Mouse (Mus musculus): ENCODE results near the gene Gm27027.

The Gm27027 gene

DNA sequence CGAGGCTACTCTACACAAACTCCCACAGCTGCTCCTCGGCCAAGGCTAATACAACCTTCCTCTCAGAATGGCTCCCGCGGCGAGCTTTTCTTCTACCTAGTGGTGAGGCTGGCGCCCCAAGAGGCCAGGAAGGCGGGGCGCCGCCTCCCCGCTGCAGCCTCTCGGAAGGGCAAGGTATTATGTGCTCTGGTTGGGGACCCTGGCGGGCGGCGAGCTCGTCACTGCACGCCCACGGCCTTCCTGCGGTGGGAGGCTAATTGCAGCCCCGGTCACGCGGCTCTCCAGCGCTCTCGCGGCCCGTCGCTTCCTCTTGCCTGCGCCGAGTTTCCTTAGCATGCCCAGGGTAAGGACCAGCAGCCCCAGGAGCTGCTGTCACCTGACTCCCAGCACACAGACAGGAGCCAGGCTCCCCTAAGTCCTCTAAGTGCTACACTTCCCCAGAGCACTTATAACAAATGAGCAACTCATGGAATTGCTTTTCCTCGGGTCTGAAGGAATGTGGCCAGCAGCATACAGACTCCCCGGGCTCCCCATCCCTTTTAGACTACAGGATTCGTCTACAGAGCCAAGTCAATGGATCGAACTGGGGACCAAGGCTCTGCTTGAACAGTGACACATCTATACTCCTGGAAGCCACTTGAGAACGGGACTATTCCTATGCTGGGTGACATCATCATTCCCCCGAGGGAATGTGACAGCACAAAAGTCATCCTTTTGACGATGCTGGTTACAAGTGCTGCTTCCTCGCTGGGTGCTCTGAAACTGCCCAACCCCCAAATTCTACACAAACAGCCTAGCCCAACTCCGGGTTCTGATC, 19.5 kb downstream of the Gm27027 start:
- peak; percentile 39 to 52 for DNase-seq (ENCODE audit: low spot score in 2 of 2)

DNA sequence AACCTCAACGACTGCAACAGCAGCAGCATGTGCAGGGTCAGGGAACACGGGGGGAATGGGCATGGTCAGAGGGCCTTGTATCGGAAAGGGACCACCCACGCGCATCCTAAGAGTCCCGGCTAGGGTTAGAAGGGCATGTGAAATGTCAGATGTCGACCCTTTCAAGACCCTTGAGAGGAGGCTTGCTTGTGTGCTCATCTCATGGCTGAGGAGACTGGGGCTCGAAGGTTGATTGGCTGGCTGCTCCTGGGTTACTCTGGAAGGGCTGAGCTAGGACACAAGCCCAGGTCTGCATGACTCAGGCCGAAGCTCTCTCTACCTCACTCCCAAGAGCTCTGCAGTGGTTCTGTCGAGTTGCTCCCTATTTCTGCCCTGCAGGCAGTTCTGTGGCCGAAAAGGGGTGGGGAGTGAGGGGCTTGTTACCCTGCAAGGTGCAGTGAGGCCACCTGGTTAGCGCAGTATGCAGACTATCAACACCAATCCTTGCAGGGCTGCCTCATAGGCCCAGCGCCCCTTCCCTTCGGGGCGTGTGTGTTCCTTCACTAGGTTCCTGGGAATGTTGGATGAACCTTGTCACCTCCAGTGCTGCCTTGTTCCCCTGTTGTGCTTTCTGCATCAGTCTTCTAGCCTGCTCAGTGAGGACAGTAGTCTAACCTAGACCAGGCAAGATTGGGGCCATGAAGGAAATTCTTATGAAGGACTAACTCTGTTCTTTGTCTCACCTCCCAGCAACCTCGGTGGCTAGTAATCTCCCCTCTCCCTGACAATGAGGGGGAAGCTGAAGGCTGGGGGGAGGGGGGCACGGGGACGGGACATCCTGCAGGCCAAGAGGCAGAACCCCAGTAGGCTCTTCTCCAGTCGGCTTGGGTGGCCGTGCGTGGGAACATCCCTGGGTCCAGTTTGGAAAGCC, 20.4 kb downstream of the Gm27027 start:
- DNase-seq (ENCODE audit: low spot score in 2 of 2), result no peak

DNA sequence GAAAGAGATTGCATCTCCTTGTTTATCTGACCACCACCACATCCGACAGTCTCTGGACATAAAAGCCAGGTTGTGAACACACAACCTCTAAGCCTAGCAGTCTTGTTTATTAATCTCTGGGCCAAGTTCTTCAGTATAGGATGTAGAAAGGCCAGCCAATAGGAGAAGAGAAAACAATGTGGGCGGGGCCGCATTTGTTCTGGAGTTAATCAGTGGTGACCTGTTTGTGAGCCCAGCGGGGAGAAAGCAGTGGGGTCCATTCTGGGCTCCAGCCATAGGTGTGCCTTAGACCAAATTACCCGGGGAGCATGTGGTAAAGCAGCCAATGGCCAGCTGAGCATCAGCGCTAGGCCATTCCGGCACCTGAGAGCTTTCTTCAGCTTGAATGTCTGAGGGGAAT, 21.1 kb downstream of the Gm27027 start:
- no peak for DNase-seq (ENCODE audit: low spot score in 2 of 2)

- DNase-seq (ENCODE audit: low spot score in 2 of 2), result no peak
Measured at GRCm38 (mm10) chr2:93971647-93972046, 24.5 kb downstream of the Gm27027 start.

GRCm38 (mm10) chr2:93964494-93965160, 31.5 kb downstream of the Gm27027 start:
- peak in 1 of 2 experiments; percentile 20 for DNase-seq (ENCODE audit: low spot score in 2 of 2)

DNA sequence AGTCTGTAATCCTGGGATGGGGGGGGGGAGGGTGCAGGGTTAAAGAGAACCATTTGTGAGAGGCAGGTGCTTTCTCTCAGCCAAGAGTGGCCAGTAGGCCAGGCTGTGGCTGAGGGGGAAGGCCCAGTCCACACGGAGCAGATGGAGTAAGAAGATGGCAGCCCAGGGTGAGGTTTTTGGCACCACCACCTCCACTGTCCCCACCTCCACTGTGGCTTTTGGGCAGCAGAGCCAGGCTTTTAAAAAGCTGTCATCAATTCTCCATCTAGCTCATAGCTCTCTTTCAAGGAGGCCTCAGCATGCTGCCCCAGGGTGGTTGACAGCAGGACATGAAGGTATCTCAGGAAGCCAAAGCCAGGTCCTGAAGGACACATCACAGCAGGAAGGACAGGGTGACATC, 32.4 kb downstream of the Gm27027 start:
- no peak for DNase-seq (ENCODE audit: low spot score in 2 of 2)

- DNase-seq (ENCODE audit: low spot score in 2 of 2), result peak; percentile 43 to 71
Measured at GRCm38 (mm10) chr2:93961716-93962115, 34.4 kb downstream of the Gm27027 start.

- no peak for DNase-seq (ENCODE audit: low spot score in 2 of 2)
Measured at GRCm38 (mm10) chr2:93959346-93959745, 36.8 kb downstream of the Gm27027 start.

DNA sequence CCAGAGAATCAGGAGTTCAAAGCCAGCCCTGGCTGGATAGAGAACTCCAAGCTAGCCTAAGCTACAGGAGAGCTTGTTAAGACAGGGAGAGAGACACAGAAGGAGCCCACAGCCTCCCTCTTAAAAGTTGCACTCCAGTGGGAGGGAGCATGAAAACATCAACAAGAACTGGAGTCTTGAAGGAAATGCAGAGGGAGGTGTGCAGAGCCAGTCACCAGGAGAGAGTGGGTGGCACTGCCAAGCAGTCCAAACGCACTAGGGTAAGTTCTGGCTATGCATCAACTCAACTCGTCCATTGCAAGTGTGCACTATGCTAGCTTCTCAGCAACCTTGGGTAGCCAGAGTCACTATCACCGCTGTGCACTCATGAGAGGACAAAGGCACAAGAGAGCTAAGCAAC, 37.9 kb downstream of the Gm27027 start:
- no peak for DNase-seq (ENCODE audit: low spot score in 2 of 2)

- no peak for DNase-seq (ENCODE audit: low spot score in 2 of 2)
Measured at GRCm38 (mm10) chr2:93957785-93958175, 38.4 kb downstream of the Gm27027 start.

DNA sequence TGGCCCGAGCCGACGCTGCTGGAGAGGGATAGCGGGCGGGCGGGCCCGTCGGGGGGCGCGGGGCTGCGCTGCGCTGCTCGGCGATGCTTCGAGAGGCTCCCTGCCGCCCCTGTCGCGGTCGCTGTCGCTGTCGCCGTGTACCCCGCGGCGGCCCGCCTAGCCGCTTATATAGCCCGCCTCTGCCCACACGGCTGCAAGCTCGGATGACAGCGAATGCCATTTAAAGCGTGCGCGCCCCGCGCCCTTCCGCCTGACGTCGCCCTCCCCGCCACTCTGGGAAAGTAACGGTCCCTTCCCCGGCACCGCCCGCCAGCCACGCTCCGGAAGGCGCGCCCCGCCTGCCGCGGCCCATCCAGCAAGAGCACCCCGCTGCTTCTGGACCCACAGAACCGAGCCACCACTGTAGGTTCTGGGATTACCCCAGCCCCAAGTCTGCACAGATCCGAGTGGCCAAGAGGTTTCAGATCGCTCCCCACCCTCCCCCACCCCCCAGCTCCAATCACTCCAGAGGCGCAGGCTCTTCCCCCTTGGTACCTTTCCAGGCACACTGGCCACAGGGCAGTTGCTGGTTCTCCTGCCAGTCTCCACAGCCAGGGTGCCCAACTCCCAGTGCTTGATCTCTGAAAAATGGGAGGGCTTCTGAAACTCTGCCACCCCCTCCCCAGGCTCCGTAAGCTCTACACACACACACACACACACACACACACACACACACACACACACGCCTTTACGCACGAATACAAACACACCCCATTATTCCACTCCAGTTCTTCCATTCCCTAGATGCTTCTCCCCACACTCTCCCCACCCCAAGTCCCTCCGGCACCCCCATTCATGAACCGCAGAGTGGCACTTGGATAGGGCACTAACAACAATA, 39.0 kb downstream of the Gm27027 start, which contains the start of gene Gm13889:
Gm13889 (minus strand) TSS at position 294 of the 877 bp plus-strand sequence.
- peak; percentile 65 to 68 for DNase-seq (ENCODE audit: low spot score in 2 of 2)

DNA sequence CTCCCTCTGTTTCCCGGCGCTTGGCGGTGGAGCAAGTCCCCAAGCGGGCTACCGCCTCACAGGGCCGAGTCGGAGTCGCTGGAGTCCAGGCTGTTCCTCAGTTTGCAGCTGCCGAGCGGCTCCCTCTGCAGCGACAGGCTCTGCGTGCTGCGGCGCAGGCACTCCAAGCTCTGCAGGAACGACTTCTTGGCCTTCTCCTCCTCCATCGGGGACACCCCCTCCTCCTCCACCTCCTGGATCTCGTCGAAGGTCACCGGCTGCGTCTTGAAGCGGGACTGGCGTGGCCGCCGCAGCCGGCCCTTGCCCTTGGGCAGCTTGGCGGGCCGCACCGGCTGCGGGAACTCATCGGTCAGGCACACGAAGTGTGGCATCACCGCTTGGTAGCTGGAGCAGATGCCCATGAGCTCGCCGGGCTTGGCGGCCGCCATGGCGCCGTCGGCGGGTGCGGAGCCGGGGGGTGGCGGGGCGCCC, 39.8 kb downstream of the Gm27027 start:
- peak; percentile 46 to 47 for DNase-seq (ENCODE audit: low spot score in 2 of 2)

- DNase-seq (ENCODE audit: low spot score in 2 of 2), result no peak
Measured at GRCm38 (mm10) chr2:93955886-93956285, 40.3 kb downstream of the Gm27027 start.

GRCm38 (mm10) chr2:93954781-93955578, 41.2 kb downstream of the Gm27027 start:
- no peak for DNase-seq (ENCODE audit: low spot score in 2 of 2)

- no peak for DNase-seq (ENCODE audit: low spot score in 2 of 2)
Measured at GRCm38 (mm10) chr2:93953726-93954125, 42.4 kb downstream of the Gm27027 start.

- DNase-seq (ENCODE audit: low spot score in 2 of 2), result no peak
Measured at GRCm38 (mm10) chr2:93946976-93947375, 49.2 kb downstream of the Gm27027 start.

- DNase-seq (ENCODE audit: low spot score in 2 of 2), result no peak
Measured at GRCm38 (mm10) chr2:93944855-93945254, 51.3 kb downstream of the Gm27027 start.

DNA sequence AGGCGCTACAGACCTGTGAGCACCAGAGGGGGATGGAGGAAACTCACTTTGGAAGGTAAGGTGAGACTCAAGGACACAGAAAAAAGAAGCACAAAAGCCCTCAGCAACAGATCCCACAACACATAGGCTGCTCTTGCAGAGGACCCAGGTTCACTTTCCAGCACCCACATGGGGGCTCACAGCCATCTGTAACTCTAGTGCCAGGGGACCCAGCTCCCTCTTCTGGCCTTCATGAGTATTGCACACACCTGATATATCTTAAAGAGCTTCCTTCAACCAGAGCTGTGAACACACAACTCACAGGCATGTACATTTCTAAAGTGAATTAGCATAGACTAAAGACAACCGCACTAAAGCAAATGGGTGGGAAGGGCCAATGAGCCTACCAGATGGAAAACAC, 52.1 kb downstream of the Gm27027 start:
- no peak for DNase-seq (ENCODE audit: low spot score in 2 of 2)

- peak; percentile 34 to 53 for DNase-seq (ENCODE audit: low spot score in 2 of 2)
Measured at GRCm38 (mm10) chr2:93941670-93942069, 54.5 kb downstream of the Gm27027 start.

DNA sequence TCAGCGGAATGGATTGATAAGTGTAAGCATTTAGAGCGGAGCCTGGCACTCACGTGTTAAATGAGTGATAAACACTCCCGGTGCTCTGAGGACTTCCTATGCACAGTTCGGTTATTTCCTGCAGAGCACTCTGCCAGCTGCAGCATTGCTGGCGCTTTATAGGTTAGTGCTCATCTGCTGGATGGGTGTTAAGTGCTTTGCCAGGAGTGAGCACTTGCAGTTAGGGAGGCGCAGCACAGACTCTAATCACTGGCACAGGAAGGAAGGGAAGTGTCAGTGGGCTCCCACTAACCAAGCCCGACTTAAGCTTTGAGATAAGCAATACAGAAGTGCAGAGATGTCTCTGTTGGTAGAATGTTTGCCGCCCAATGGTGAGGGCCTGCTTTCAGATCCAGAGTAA, 57.6 kb downstream of the Gm27027 start:
- no peak for DNase-seq (ENCODE audit: low spot score in 2 of 2)
